ENCODE assay signal across 15 mouse cellular contexts in the genomic region with DNA sequence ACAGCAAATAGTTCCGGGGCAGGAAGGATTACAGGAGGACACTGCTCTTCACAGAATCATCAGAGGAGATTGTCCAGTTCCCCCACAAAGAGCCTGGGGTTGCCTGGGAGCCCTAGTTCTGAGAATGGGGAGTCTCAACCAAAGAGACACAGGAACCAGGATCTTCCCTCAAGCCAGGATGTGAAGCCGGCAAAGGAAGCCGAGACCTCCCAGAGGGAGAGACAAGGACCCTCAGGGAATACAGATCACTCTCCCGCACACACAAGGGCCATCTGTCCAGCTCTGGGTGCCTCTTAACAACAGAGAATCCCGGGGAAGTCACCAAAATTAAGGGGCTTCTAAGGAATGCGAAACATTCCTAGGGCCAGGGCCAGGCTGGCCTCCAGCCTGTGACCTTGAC. TPM values are rescaled to one million over a fixed set of nuclear protein-coding genes. Genes with fewer than 3 reads are reported as not detected.
"Had no signal": no experiment of that assay in that cellular context is flagged by ENCODE, and none has a peak within 500 bp of the region (broad histone marks: within the 10 kb centered on the region; RNA-seq: fewer than 3 reads in every experiment).

No protein-coding gene starts in this region.

- H3K4me2 ChIP-seq: limb, embryonic 13.5 days; liver, embryonic 13.5 days; lung, embryonic 14.5 days had no signal

- H3K4me3 ChIP-seq: limb, embryonic 13.5 days; liver, embryonic 13.5 days had no signal

- H3K9ac ChIP-seq: limb, embryonic 13.5 days; liver, embryonic 13.5 days; lung, embryonic 14.5 days had no signal

- H3K9me3 ChIP-seq: limb, embryonic 13.5 days; liver, embryonic 13.5 days had no signal

- ATAC-seq: lung, postnatal 0 days had no signal

- H3K36me3 ChIP-seq: limb, embryonic 13.5 days; liver, embryonic 13.5 days had no signal

- DNase-seq: kidney, adult 18-20 months; kidney, adult 9 months; kidney, postnatal 14 days; kidney, postnatal 4 days; left cerebral cortex, postnatal 4 days; liver, embryonic 13.5 days; lung, embryonic 14.5 days; midbrain, embryonic 14.5 days; thymus, adult 18-20 months; thymus, postnatal 36 days had no signal

- H3K27ac ChIP-seq: limb, embryonic 13.5 days; liver, embryonic 13.5 days; macrophage; stomach, postnatal 0 days had no signal

RNA-seq across cellular contexts. Expression of a gene that starts 39.4 kb away (rescaled TPM):
- polyA plus RNA-seq: small intestine, adult 2 months had no signal
